ENCODE assay signal across 8 mouse cellular contexts in the genomic region with DNA sequence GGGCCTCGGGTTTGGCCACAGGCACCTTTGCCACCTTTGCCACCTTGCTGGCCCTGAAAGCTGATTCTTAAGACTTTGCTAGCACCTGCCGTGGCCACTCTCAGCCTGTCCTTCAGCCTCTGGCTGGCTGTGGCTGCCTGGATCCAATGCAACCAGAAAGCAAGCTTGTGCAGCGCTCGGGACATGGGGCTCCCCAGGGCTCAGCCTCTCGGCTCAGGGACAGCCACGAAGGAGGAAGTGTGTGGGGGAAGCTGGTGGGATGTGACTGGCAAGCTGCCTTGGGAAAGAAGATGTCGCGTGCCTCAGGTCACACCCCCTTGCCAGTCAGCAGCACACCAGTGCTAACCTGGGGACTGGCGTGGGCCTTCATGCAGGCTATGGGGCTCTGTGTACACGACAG. TPM values are rescaled to one million over a fixed set of nuclear protein-coding genes. Genes with fewer than 3 reads are reported as not detected.
DNase-seq lines count a peak whose midpoint lies in the region; ATAC-seq and TF ChIP-seq lines count a peak whose summit lies in the region.

No protein-coding gene starts in this region.

- TF ChIP-seq POLR2A in kidney, adult 2 months (IDR thresholded peaks at IDR 0.05; ENCODE audit: low read depth, low read length): no peak
- no peak for TF ChIP-seq POLR2A in MEL (IDR thresholded peaks at IDR 0.05; ENCODE audit: control insufficient read depth in 1 of 2, insufficient read depth in 1 of 2, low read depth in 1 of 2, low read length in 2 of 2, poor library complexity in 1 of 2)

- H3K79me2 ChIP-seq in MEL (ENCODE audit: control insufficient read depth, insufficient read depth, low read length, poor library complexity): no peaks in the 10 kb centered on the region

- peak; percentile 25 to 40 for ATAC-seq in hematopoietic stem cell, adult 5-6 weeks (replicated peaks in 1 of 2; ENCODE audit: insufficient read depth in 1 of 2, low FRiP score in 2 of 2, low TSS enrichment in 1 of 2, low read depth in 1 of 2, poor library complexity in 2 of 2, severe bottlenecking in 2 of 2)
- ATAC-seq in megakaryocyte, adult 5-6 weeks (ENCODE audit: poor library complexity, severe bottlenecking): peak; percentile 57
- ATAC-seq in erythroid progenitor cell, adult 5-6 weeks (replicated peaks; ENCODE audit: low FRiP score, poor library complexity, severe bottlenecking): no peak

- no peaks in the 10 kb centered on the region for H3K36me3 ChIP-seq in kidney, adult 2 months (ENCODE audit: control insufficient read depth, insufficient read depth, low read length)
- peaks cover 0 to 9% of the 10 kb centered on the region in 2 experiments; a peak in 2 of 4 replicates for H3K36me3 ChIP-seq in MEL (ENCODE audit: control insufficient read depth in 1 of 2, insufficient read depth in 2 of 2, low read length in 2 of 2)

- DNase-seq in kidney, adult 2 months: peak; percentile 54
- DNase-seq in kidney, adult 11 months: no peak
- peak; percentile 57 for DNase-seq in MEL (ENCODE audit: low read depth, low spot score)
- no peak for DNase-seq in cerebellum, adult 11-12 months
- DNase-seq in urinary bladder, postnatal 25 days (ENCODE audit: low spot score): no peak

- no peak for TF ChIP-seq CTCF in kidney, adult 2 months (conservative IDR thresholded peaks at IDR 0.05; ENCODE audit: insufficient read depth, insufficient read length, low read depth, low read length)
- no peak for TF ChIP-seq CTCF in MEL (IDR thresholded peaks at IDR 0.05 in 2 of 3, conservative IDR thresholded peaks at IDR 0.05 in 1 of 3; ENCODE audit: control insufficient read depth in 1 of 3, insufficient read depth in 1 of 3, low read depth in 2 of 3, low read length in 3 of 3, poor library complexity in 1 of 3, severe bottlenecking in 1 of 3)

- no peaks in the 10 kb centered on the region for H3K9me3 ChIP-seq in MEL (replicated peaks; ENCODE audit: insufficient read depth, low read length)

- no peak overlapping the region for H3K4me3 ChIP-seq in kidney, adult 2 months (ENCODE audit: insufficient read depth, low read depth, low read length)
- no peak overlapping the region for H3K4me3 ChIP-seq in MEL (ENCODE audit: control insufficient read depth in 1 of 2, insufficient read depth in 1 of 2, low read depth in 2 of 2, low read length in 2 of 2)

- no peak for TF ChIP-seq EP300 in MEL (IDR thresholded peaks at IDR 0.05; ENCODE audit: low read depth in 1 of 2, low read length in 2 of 2)

- TF ChIP-seq RAD21 in MEL (IDR thresholded peaks at IDR 0.05; ENCODE audit: low read depth, low read length): no peak

- WGBS in kidney, adult 2 months: 47% methylated on average over 10 of the region's 10 CpGs

- H3K27me3 ChIP-seq in kidney, adult 2 months (replicated peaks; ENCODE audit: control insufficient read depth, insufficient read depth, low read length): no peaks in the 10 kb centered on the region
- H3K27me3 ChIP-seq in MEL (ENCODE audit: control insufficient read depth in 1 of 2, insufficient read depth in 2 of 2, low read length in 2 of 2): no peaks in the 10 kb centered on the region

- H3K27ac ChIP-seq in kidney, adult 2 months (ENCODE audit: insufficient read depth, low read depth, low read length): peak overlapping the region; percentile 41; the same call in 1 of the 2 replicates
- no peak overlapping the region for H3K27ac ChIP-seq in MEL (ENCODE audit: control insufficient read depth, low read depth, low read length)

- peaks cover 42% of the 10 kb centered on the region for H3K4me1 ChIP-seq in kidney, adult 2 months (ENCODE audit: control insufficient read depth, insufficient read depth, low read length)
- H3K4me1 ChIP-seq in MEL (ENCODE audit: control insufficient read depth in 1 of 2, insufficient read depth in 2 of 2, low read length in 2 of 2): peaks cover 11 to 30% of the 10 kb centered on the region in 2 experiments

- no peak overlapping the region for H3K9ac ChIP-seq in MEL (ENCODE audit: control insufficient read depth, low read depth, low read length, poor library complexity, severe bottlenecking)

TF ChIP-seq in MEL, 35 proteins besides CTCF, POLR2A, EP300 and RAD21:
- TF ChIP-seq TBP (IDR thresholded peaks at IDR 0.05; ENCODE audit: low read depth, low read length) (no peak), MXI1 (IDR thresholded peaks at IDR 0.05; ENCODE audit: low read depth, low read length) (0 out of 2 replicates have a peak, but pooled peaks have one; percentile 45), ETS1 (IDR thresholded peaks at IDR 0.05; ENCODE audit: low read depth, low read length) (peak; percentile 22; the same call in 1 of the 2 replicates), CHD1 (IDR thresholded peaks at IDR 0.05; ENCODE audit: low read depth, low read length) (no peak), TCF12 (IDR thresholded peaks at IDR 0.05; ENCODE audit: low read depth, low read length) (no peak), BHLHE40 (IDR thresholded peaks at IDR 0.05; ENCODE audit: borderline replicate concordance, low read depth, low read length) (peak; percentile 67; the same call in 1 of the 2 replicates), E2F4 (IDR thresholded peaks at IDR 0.05; ENCODE audit: borderline replicate concordance, low read depth, low read length) (no peak), MYB (IDR thresholded peaks at IDR 0.05; ENCODE audit: low read depth, low read length) (no peak), RCOR1 (IDR thresholded peaks at IDR 0.05; ENCODE audit: low read depth, low read length) (no peak), TAL1 (IDR thresholded peaks at IDR 0.05; ENCODE audit: low read length) (no peak), HCFC1 (IDR thresholded peaks at IDR 0.05; ENCODE audit: low read depth, low read length) (no peak), CHD2 (IDR thresholded peaks at IDR 0.05; ENCODE audit: low read length) (no peak), MYC (IDR thresholded peaks at IDR 0.05; ENCODE audit: low read depth, low read length) (no peak), POLR2AphosphoS5 (IDR thresholded peaks at IDR 0.05; ENCODE audit: borderline replicate concordance, low read depth, low read length) (no peak), SMC3 (IDR thresholded peaks at IDR 0.05; ENCODE audit: low read depth, low read length) (no peak), NRF1 (IDR thresholded peaks at IDR 0.05; ENCODE audit: insufficient read depth, low read depth, low read length, poor library complexity, severe bottlenecking) (no peak), POLR2AphosphoS2 (IDR thresholded peaks at IDR 0.05; ENCODE audit: low read length) (no peak), SIN3A (IDR thresholded peaks at IDR 0.05; ENCODE audit: low read length) (no peak), ZKSCAN1 (IDR thresholded peaks at IDR 0.05; ENCODE audit: low read depth, low read length) (no peak), KAT2A (conservative IDR thresholded peaks at IDR 0.05; ENCODE audit: low read depth, low read length) (no peak), MAX (IDR thresholded peaks at IDR 0.05; ENCODE audit: low read length) (no peak)

RNA-seq across cellular contexts. Expression of gene Osgin1, which starts 9.2 kb away (rescaled TPM):
- polyA plus RNA-seq in kidney, adult 2 months (2012; rRNA removed): 115 and 194 TPM in 2 replicates
- total RNA-seq in MEL (2012; rRNA removed): 0.08 TPM in 1 of 2 replicates, not detected in the other
- under 1 TPM in 1 of 2 experiments, not detected in 1; 0.84 TPM for polyA plus RNA-seq in MEL (2012; ENCODE audit: insufficient read depth in 1 of 2, insufficient read length in 2 of 2, low read depth in 1 of 2, low replicate concordance in 2 of 2, missing spikeins in 1 of 2)
- 7.1 and 8.5 TPM in 2 replicates for total RNA-seq in hematopoietic stem cell, adult 5-6 weeks (2017)
- total RNA-seq in megakaryocyte, adult 5-6 weeks (2015): 6.1 and 6.4 TPM in 2 replicates
- total RNA-seq in megakaryocyte, adult 5-6 weeks (2017): 2.5 and 5.7 TPM in 2 replicates
- not detected in 2 replicates for total RNA-seq in erythroid progenitor cell, adult 5-6 weeks (2015; ENCODE audit: low replicate concordance)
- not detected in 2 replicates for total RNA-seq in erythroid progenitor cell, adult 5-6 weeks (2017; ENCODE audit: low replicate concordance)

RNA-seq across cellular contexts. Expression of gene Necab2, which starts 21.8 kb away (rescaled TPM):
- 0.07 and 0.11 TPM in 2 replicates for polyA plus RNA-seq in kidney, adult 2 months (2012; rRNA removed)
- total RNA-seq in MEL (2012; rRNA removed): not detected in 2 replicates
- polyA plus RNA-seq in MEL (2012; ENCODE audit: insufficient read depth in 1 of 2, insufficient read length in 2 of 2, low read depth in 1 of 2, low replicate concordance in 2 of 2, missing spikeins in 1 of 2): under 1 TPM in 1 of 2 experiments, not detected in 1; 0.06 TPM
- total RNA-seq in hematopoietic stem cell, adult 5-6 weeks (2017): not detected in 2 replicates
- total RNA-seq in megakaryocyte, adult 5-6 weeks (2015): not detected in 2 replicates
- total RNA-seq in megakaryocyte, adult 5-6 weeks (2017): not detected in 2 replicates
- not detected in 2 replicates for total RNA-seq in erythroid progenitor cell, adult 5-6 weeks (2015; ENCODE audit: low replicate concordance)
- not detected in 2 replicates for total RNA-seq in erythroid progenitor cell, adult 5-6 weeks (2017; ENCODE audit: low replicate concordance)

RNA-seq across cellular contexts. Expression of gene Mlycd, which starts 30.1 kb away (rescaled TPM):
- polyA plus RNA-seq in kidney, adult 2 months (2012; rRNA removed): 48.2 and 55.6 TPM in 2 replicates
- total RNA-seq in MEL (2012; rRNA removed): 5.8 and 7.2 TPM in 2 replicates
- 10 to 100 TPM in 1 of 2 experiments, not detected in 1; 13.2 TPM for polyA plus RNA-seq in MEL (2012; ENCODE audit: insufficient read depth in 1 of 2, insufficient read length in 2 of 2, low read depth in 1 of 2, low replicate concordance in 2 of 2, missing spikeins in 1 of 2)
- 4.1 and 10.1 TPM in 2 replicates for total RNA-seq in hematopoietic stem cell, adult 5-6 weeks (2017)
- 5.4 and 6.5 TPM in 2 replicates for total RNA-seq in megakaryocyte, adult 5-6 weeks (2015)
- 5.7 and 7.5 TPM in 2 replicates for total RNA-seq in megakaryocyte, adult 5-6 weeks (2017)
- total RNA-seq in erythroid progenitor cell, adult 5-6 weeks (2015; ENCODE audit: low replicate concordance): 3.6 and 3.8 TPM in 2 replicates
- 0.64 and 1.6 TPM in 2 replicates for total RNA-seq in erythroid progenitor cell, adult 5-6 weeks (2017; ENCODE audit: low replicate concordance)

Comparison
In these comparisons a context has a peak if more than half of its experiments do, and no peak if none do; other contexts are left out.
1. DNase-seq: peak in kidney, adult 2 months (single experiment) and MEL (single experiment); none in kidney, adult 11 months (single experiment), cerebellum, adult 11-12 months (single experiment) and urinary bladder, postnatal 25 days (single experiment).